Mouse (Mus musculus) thymus, adult 2 months (tissue): ENCODE measurements around the gene Dock1.

ENCODE experiments used
- CTCF ChIP-seq: fragments of 200-500 bp; IDR thresholded peaks from 2 replicates; pipeline ENCODE4 v1.5.1; 2012; ENCODE audit warnings: mild to moderate bottlenecking, control low read depth, low read length, moderate library complexity, borderline replicate concordance; ENCODE audit not compliant: control insufficient read depth, poor library complexity, insufficient read depth; ENCODE audit errors: extremely low read depth
- POLR2A ChIP-seq: fragments of 200-500 bp; IDR thresholded peaks from 2 replicates; pipeline ENCODE4 v1.6.1; 2012; ENCODE audit warnings: mild to moderate bottlenecking, low read length, control low read depth, moderate library complexity; ENCODE audit not compliant: control insufficient read depth, poor library complexity, insufficient read depth; ENCODE audit errors: extremely low read depth

DNA sequence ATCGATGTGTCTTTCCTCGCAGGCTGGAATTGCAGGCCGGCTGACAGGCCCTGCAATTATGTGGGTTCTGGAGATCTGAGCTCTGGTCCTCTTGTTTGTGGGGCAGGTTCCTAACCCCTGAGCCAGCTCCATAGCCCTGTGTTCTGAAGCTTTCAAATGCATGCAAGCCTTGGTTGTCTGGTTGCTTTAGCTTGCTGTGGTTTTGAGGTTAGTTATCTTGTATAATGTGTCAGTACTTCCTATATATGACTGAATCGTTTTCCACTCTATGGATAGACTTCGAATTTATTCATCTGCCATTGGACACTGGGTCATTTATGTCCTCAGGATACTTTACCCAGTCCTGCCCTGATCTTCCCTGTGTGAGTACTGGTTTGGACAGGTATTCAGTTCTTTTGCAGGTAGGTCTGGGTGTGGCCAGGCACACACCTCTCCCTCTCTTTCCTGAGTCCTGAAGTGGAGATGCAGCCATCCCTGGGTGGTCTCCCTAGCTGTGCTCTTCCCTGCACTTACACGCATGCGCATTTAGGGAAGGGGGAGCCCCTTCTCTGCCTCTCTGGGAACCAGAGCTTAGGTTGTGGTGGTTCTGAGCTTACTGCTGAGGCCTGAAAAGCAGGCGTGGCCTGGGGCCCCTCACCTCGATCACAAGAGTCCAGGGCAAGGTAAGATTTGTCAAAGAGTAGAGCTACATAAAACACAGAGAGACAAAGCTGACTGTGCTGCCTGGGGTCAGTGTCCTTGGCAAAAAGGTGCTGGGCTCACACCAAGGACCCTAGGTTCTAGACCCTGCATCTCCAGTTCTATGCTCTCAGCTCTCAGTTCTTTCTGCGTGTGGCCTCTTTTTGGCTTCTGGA lies 25.9 kb downstream of the Dock1 start:
- TF ChIP-seq POLR2A (no peak), CTCF (no peak)
